Mouse (Mus musculus) cerebellum, postnatal 14 days (tissue): ENCODE results near the gene Aox3.

Source experiments
- DNase-seq, 2 experiments: peaks; one replicate each; pipeline ENCODE4 v3.0.0; 2021; ENCODE audit warnings: mixed read lengths in 2 of 2

The Aox3 gene

DNA sequence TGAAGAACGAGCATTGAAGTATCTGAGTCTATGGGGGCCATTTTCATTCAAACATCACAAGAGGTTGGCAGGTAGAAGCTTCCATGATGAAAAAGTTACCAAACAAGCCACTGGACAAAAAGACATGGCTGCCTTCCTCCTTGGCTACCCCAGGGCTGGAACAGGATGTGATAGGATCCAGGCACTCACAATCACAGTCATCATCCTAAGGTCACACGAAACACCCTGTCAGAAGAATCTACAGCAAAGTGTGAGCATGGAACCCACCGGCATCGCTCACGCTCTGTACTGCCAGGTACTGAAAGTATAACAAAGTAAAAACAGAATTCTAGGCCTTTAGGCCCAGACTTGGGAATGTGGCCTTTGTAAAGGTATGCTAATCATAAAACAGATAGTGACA is 2.7 kb upstream of the Aox3 start:
- DNase-seq, result no peak

DNA sequence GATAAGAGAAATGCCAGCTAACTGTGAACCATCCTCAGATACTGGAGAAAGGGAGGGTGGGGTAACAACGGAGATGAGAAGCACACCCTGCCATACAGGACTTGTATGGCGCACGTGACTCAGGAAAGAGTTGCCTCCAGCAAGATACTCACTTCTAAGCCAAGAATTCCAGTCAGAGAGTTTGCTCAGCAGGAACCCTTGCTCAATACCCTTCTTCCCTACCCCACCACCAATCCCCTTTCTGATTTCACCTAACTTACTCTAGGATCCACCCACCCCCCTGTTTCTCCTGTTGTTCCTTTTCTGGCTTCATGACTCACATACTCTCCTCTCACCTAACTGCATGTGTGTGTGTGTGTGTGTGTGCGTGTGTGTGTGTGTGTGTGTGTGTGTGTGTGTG is 1.6 kb upstream of the Aox3 start:
- no peak for DNase-seq

DNA sequence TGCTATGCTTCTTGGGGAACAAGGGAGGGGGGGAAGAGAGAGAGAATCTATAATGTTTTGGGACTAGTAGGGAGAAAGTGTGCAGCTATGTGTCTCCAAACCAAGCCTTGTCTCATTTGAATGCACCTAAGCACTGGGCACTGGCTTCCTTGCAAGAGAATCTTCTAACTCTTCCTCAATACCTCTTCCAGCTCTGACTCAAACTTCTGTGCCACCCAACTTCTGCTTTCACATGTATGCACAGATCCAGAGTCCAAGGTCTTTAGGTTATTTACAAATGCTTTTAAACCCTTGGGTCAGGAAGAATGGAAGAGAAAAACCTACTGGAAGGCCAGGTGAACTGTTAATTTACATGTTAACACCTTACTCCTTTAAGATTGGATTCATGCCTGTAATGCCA is 511 bp downstream of the Aox3 start:
- DNase-seq, result no peak

DNA sequence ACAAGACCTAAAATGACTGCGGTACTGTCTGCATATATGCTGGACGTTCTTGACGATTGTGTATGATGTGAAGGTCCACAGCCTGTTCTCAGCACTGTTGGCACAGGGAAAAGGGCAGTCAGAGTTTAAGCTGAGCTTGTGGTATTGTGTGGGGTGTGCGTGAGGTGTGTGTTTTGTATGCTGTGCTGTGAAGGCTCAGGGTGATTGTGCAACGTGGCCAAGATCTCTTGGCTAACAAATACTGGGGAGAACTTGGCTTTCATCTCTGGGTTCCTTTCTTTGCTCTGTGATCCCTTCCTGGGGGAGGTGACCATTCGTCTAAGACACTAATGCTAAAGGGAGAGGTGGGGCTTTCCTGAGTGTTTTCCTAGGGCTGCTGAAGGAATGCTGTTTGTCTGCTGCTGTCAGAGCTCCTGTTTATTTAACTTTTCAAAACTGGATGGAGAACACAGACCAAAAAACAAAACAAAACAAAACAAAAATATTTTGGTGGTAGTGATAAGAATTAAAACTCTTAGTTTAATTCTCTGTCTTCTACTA is 1.2 kb downstream of the Aox3 start:
- DNase-seq, result no peak

DNA sequence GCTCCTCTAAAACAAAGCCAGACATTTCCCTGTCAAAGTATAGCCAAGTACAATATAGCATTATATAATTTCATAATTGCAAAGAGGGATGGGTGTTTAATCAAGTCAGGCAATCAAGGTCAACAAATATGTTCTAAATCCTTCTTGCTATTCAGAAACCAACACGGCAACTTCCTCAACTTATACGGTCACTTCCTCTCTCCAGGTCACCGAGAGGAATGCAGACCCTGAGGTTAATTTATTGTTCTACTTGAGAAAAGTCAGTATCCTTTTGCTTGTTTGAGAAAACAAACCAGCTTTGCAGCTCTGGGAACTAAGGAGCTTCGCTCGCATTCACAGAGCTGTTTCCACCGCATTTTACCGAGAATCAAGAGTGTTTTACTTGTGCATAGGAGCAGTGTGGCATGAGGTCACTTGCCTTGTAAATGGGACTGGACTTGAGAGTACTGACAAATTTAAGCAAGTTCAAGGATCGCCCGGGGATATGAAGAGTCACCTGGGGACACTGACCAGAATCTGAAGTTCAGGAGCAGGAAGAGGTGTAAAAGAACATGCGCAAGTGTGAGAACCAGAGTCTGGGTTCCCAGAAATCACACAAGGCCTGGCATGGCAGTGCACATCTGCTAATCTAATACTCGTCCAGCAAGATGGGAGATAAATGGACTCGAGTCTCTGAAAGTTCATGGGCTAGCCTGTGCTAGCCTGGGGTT is 1.9 kb downstream of the Aox3 start:
- no peak for DNase-seq

DNA sequence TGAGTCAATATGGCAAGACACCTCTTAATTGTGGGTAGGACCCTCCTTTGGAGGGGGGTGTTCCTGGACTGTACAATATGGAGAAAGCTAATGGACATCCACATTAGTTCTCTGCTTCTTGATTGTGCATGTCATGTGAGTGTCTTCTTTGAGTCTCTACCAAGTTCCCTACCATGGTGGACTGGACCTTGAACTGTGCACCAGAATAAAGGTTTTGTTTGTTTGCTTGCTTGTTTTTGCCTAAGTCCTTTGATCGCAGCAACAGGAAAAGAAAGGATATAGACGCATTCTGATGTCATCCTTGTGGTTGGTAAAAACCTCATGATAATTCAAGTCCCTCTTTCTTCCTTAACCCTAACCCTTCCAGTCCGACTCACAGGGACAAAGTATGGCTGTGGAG is 5.3 kb downstream of the Aox3 start:
- no peak for DNase-seq

DNA sequence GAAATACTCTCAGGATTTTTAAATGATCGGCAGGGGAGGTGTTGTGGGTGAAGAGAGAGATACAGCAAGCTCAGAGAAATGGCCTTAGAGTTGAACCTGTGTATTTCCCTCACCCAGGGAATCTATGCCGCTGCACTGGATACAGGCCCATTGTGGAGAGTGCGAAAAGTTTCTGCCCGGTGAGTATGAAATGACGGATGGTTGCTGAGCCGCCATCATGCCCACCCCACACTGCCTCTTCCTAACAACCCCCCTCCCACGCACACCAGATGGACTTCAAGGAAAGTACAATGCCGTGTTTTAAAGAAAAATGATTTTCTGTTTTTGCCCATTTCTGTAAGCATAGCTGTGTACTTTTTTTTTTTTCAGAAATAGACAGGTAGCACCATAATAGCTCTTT is 12.0 kb downstream of the Aox3 start:
- no peak for DNase-seq

DNA sequence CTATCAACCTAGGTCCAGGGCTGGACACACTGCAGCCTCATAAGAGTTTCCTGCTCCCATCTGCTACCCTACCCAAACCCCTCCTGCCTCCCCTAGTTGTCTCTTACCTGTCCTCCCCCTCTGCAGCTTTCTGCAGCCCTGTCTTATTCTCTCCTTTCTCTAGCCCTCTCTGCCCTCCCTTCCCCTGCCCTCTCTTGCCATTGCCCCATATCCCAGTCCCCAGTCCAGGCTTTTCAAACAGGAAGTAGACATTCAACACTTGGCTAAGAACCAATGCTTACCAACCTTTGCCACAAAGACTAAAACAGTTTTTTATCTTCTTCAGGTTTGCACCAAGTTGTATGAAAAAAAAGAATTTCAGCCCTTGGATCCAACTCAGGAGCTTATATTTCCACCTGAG is 25.0 kb downstream of the Aox3 start:
- DNase-seq, result no peak

DNA sequence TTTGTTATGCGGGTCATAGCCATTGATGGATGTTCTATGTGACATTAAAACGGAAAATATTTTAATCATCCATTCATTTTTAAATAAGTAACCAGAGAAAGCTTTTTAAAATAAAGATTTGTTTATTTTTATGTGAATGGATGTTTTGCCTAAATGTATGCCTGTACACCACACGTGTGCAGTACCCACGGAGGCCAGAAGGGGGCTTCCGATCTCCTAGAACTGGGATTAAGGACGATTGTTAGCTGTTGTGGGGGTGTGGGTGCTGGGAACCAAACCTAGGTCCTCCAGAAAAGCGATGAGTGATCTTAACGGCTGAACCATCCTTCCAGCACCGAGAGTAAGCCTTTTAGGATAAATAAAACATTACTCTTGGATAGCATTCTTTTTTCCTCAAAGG is 26.1 kb downstream of the Aox3 start:
- peak in 1 of 2 experiments; percentile 8 for DNase-seq

DNA sequence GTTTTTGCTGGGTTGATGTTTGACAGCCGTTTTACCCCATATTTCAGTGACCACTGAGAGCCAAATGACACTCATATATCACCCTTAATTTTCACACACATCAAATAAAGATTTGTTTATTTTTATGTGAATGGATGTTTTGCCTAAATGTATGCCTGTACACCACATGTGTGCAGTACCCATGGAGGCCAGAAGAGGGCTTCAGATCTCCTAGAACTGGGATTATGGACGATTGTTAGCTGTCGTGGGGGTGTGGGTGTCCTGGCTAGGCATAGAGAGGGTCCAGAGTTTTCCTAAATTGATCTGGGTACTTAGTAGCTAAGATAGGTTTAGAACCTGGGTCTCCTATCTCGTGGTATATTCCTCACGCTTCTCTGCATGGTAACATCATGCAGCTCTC is 27.7 kb downstream of the Aox3 start:
- DNase-seq, result peak in 1 of 2 experiments; percentile 17

DNA sequence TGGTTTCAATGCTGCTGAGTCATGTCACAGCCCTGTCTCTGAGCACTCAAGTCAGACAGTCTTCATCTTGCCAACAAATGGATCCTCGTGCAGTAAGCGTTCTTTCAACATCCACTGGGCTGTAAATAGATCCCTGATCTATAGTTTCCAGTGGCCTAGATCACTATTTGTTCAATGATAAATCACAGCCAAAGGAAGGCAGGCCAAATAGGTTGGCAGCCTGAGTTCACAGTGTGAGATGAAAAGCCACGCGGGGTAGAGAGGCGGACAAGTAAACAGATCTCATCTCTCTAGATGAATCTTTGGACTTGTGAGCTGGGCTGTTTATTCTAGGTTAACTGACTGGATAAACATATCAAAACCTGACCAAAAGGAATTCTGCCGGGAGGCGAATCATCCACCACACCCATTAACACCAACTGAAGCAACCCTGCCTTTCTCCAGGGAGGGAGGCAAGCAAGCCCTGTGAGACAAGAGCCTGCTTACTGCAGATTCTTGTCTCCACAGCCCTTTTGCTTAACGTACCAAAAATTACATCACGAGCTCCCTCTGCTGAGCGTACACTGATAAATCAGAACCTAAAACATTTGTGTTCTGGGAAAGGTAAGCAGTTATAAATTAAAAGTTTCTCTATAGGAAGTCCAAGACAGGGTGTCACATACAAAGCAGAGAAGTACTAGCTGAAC is 31.6 kb downstream of the Aox3 start:
- peak; percentile 50 to 58 for DNase-seq

DNA sequence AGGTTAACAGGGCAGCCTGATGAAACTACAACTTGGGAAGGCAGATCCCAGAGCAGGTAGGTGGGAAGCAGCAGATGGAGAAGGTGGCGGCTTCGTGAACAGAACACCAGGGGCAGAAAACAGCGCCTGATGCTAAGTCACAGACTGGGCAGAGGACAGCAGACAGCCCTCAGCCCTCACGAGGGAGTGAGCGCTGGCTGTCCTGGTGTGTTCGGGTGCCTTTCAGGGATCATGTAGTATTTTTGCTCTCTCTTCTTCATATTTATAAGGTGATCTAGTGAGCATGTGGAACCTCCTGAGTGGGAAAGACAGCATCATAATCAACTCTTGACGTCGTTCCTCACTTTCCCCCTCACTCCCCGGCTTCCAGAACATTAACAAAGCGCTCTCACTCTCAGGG is 33.1 kb downstream of the Aox3 start:
- DNase-seq, result no peak

DNA sequence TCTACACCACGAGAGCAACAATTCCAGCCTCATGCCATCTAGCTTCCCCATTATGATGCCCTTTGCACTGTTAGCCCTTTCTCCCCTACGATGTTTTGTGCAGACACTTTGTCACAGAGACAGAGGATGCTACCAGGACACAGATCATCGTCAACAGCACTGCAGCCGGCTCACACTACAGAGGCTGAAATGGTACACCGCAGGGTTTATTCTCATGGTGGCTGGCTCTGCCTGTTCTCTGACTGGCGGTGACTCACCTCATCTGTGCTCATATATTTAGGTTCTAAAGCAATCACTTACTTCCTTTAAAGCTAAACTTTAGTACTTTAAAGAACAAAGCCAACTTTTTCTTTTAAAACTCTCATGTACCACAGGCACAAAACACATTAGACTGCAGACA is 34.8 kb downstream of the Aox3 start:
- no peak for DNase-seq

DNA sequence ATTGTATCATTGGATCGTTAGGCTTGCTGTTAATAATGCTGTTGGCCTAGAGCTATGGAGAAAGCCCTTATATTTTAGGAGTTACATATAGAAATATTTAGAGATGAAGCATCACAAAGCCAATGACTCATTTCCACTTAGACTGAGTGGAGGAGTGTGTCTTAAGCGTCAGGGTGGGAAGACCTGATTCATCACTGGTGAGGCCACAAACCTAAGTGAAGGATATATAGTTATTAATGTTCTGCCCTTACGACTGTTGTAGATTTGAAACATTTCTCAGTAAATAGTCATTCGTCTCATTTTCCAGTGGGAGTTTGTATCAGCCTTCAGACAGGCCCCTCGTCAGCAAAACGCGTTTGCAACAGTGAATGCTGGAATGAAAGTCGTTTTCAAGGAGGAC is 39.3 kb downstream of the Aox3 start:
- no peak for DNase-seq

DNA sequence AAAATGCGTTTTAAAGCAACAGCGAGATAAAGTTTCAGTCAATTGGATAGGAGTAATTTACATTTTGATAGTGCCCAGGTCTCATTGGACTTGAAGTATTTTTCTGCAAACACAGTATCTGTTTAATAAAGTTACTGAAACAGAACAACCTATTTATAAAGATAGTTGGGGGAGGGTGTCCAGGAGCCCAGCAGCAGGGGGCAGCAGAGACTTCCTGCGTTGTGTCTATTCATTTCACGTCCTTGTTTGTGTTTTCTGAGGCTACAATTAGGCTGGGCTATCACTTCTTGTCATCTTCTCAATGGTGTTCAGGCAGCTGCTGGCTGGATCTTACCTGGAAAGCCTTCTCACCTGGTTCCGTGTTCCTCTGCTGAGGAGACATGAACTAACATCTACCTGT is 43.8 kb downstream of the Aox3 start:
- DNase-seq, result peak; percentile 42 to 69

DNA sequence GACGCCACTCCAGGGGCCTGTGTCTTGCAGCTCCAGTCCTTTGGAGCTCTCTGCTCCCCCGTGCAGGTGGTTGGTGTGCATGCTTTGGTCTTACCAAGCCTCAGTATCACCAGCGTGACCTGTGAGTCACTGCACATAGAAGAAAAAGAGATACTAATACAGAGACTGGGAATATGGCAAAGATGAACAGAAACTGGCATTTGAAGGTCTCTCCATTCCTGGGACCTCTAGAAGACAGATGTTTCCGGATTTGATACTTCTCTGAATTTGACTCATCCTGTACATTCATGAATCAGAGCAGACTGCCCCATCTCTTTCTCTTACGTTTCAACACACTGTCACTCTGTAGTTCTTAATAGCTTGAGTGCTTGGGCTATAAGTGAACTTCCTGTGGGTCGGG is 57.0 kb downstream of the Aox3 start:
- no peak for DNase-seq

DNA sequence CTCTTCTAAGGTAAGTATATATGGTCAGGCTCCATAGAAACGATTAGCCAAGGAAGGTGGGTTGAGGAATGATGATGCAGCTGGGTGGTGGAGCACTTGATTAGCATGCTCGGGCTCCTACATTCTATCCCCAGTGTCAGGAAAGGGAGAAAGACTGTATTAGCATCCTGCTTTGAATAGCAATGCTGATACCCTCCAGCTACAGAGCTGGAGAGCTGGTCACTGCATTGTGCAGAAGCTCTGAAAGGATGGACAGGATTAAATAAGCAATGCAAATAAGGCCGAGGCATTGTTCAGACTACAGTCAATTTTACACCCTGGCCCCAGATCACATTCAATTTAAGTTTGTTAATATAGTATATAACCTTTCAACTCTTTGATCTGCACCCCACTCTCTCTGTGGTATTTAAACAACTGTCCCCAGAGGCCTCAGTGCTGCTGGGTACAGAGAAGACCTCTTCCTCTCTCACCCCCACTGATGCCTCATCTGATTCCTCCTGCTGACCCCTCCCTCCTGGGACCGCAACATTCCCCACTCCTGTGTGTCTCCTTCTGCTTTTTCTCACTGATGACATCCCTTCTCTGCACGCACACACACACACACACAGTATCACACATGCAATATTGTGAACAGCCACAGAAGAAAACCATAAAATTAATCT is 75.7 kb downstream of the Aox3 start:
- no peak for DNase-seq

DNA sequence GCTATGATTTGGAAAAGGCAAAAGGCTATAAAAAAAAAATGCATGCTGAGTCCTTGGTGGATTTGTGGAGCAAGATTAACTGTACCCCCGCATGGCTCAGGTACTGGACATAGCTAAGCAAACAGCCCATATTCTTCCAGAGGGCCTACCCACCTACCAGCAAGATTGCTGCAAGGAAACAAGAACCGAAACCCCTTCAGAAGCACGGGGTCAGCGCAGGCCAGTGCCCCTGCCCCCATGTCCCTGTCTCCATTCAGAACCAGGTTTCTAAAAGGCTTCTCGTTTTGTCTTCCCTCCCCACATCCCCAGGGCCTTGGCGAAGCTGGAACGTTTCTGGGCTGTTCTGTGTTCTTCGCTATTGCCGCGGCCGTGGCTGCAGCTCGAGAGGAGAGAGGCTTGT is 81.4 kb downstream of the Aox3 start:
- DNase-seq, result no peak

DNA sequence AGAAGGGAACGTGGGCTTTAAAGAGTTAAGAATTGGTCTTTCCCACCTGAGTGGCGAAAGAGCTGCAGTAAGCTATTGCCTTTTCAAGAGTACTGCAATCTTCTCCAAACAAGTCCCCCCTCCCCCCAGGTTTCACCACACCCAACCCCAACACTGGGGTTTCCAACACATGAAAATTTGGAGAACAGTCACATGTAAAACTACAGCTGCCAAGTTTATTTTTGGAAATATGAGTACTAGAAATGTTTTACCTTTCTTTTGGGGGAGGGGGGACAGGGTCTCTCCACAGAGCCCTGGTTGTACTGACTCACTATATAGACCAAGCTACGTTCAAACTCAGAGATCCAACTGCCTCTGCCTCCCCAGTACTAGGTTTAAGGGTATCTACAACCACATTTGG is 82.1 kb downstream of the Aox3 start:
- DNase-seq, result no peak

DNA sequence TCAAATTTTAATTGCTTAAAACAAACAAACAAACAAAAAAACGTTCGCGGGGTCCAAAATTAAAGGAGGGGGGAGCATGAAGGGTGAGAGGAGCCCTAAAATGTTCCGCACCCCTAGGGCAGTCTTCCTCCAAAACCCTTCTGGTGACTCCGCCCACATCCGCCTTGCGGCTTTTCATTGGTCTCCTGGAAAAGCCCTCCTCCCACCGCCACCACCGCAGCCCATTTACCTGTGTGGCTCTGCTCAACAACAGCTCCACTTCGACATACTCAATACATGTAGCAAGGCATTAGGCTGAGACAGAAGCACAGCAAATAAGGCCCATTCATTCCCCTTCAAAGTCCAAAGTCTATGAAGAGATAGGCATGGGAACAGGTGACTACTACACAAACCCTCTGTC is 82.6 kb downstream of the Aox3 start:
- DNase-seq, result no peak

DNA sequence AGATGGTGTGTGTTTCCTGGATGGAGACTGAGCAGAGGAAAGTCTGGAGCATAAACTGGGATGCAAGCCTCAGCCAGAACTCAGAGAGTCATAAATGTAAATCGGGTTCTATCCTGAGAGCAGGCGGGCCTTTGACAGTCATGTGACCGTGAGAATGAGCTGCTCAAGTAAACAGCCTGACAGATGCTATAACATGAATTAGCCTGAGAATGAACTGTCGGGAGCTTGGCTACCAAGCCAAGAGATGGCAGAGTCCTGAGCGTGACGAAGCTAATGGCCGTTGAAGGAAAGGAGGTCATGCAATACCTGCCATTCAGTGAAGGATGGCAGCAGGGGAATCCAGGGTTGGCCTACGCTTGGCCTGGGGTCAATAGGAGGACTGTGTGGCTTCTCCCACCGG is 84.1 kb downstream of the Aox3 start:
- DNase-seq, result peak; percentile 20 to 31

DNA sequence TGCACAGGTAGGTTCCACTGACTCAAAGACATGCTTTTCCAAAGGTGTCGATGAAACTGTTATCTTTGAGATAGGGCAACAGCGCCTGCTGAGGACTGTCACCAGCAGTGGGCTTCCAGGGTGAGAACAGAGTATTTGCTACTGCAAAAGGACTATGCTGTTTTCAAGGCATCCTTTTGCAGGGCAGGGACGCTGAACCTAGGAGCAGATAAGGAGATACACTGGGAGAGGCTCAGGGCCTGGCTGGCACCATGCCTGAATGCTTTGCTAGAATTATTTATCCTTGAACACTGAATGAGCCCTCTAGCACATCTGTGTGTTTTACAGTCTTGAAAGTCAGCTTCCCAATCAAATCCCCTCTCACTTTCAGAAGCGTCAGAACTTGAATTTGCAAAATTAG is 85.5 kb downstream of the Aox3 start:
- no peak for DNase-seq

DNA sequence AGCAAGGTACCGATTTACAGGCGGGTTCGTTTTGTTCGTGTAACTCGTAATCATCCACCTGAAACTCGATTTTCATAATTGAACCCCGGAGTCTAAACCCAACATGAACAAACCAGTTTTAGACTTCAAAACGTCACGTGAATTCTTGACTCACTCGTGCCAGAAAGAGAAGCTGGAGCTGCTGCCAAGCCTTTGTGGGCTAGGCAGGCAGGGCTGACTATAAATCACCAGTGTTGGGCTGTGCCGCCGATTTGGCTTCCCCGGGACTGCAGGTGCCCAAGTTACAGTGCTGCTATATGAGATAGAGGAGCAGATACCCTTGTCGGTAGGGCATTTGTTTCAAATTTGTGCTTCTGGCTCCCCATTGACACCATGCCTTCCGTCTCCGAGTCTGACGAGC is 97.3 kb downstream of the Aox3 start, which contains the start of gene Aox4:
Aox4 (plus strand) TSS at position 195 of the 400 bp plus-strand sequence.
- DNase-seq, result peak in 1 of 2 experiments; percentile 10

DNA sequence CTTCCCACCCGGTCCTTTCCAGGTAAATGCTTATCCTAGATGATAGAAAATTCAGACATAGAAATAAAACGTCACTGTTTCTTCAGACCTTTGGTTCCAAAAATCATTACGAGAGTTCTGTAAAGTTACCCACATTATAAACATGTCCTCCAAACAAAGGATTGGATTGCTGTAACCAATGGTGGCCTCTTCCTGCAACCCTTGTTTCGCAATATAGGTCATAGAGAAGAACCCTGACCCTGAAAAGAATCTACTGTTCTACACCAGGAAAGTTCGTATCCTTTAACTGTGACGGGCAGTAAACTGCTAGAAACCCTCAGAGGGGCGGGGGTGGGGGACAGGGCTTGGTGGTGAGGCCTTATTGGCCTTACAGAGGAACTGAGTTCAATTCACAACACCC is 99.9 kb downstream of the Aox3 start:
- no peak for DNase-seq
